Mouse (Mus musculus): ENCODE measurements around the gene Uqcc1. TPM values are rescaled to one million over a fixed set of nuclear protein-coding genes. Genes with fewer than 3 reads are reported as not detected.
A peak's percentile ranks its signal among the peaks of the same experiment; 100 is the strongest.

The Uqcc1 gene
- total and polyA plus RNA-seq, 3 experiments = 35.3 to 55.2 (median 49.8) TPM

- Histone ChIP-seq H3K27ac (ENCODE audit: insufficient read depth, low read depth) (peak within 1 kb of the TSS; percentile 47), H3K4me3 (replicated peaks in 1 of 3; ENCODE audit: low read depth in 2 of 3, low read length in 2 of 3, poor library complexity in 1 of 3) (peak within 1 kb of the TSS; percentile 79 to 95 (median 92)), H3K36me3 (replicated peaks in 1 of 2; ENCODE audit: control insufficient read depth in 1 of 2, insufficient read depth in 1 of 2, low read length in 1 of 2) (peaks cover 22 to 27% of the 10 kb centered on the region in 2 experiments), H3K4me2 (ENCODE audit: insufficient read depth, low read depth, poor library complexity, severe bottlenecking) (peak within 1 kb of the TSS; percentile 92), H3K27me3 (replicated peaks) (no peaks in the 10 kb centered on the region), H3K79me2 (replicated peaks; ENCODE audit: control insufficient read depth, extremely low read depth, insufficient read depth, poor library complexity, severe bottlenecking) (peaks cover 31% of the 10 kb centered on the region), H3K4me1 (ENCODE audit: control insufficient read depth in 1 of 2, insufficient read depth in 2 of 2) (peaks cover 4 to 32% of the 10 kb centered on the region in 2 experiments; a peak in 3 of 4 replicates), H3K9ac (ENCODE audit: insufficient read depth, low read depth) (peak within 1 kb of the TSS; percentile 95), H3K9me3 (replicated peaks; ENCODE audit: low read length) (no peaks in the 10 kb centered on the region)
- DNase-seq (ENCODE audit: extremely low read depth) = peak; percentile 94
- dilution Hi-C loops (cut with MboI; ENCODE audit: extremely low pct_ligation_motif_present, extremely low pct_unique_long_range_greater_than_20kb, low sequenced_read_pairs) = no loop called here
- peak; percentile 86 for TF ChIP-seq MYC (IDR thresholded peaks at IDR 0.05; ENCODE audit: low read depth, low read length)
- no peak; the same call in 1 of the 2 replicates for TF ChIP-seq MAX (IDR thresholded peaks at IDR 0.05; ENCODE audit: low read length)
- TF ChIP-seq PAX5 (IDR thresholded peaks at IDR 0.05; ENCODE audit: low read length) = no peak
- no peak for TF ChIP-seq USF1 (IDR thresholded peaks at IDR 0.05; ENCODE audit: low read depth, low read length)
- TF ChIP-seq MEF2A (IDR thresholded peaks at IDR 0.05; ENCODE audit: borderline replicate concordance, low read depth, low read length) = peak; percentile 37; the same call in 1 of the 2 replicates
- TF ChIP-seq JUND (conservative IDR thresholded peaks at IDR 0.05; ENCODE audit: low read depth, low read length) = no peak
- peak; percentile 93 for TF ChIP-seq NELFE (IDR thresholded peaks at IDR 0.05; ENCODE audit: low read depth, low read length)
- peak; percentile 68 for TF ChIP-seq IRF4 (IDR thresholded peaks at IDR 0.05; ENCODE audit: low read depth, low read length)
- TF ChIP-seq ZKSCAN1 (IDR thresholded peaks at IDR 0.05; ENCODE audit: borderline replicate concordance, low read depth, low read length) = no peak
- TF ChIP-seq ZMIZ1 (IDR thresholded peaks at IDR 0.05; ENCODE audit: low read depth, low read length) = peak; percentile 95
- no peak for TF ChIP-seq CHD2 (IDR thresholded peaks at IDR 0.05; ENCODE audit: low read length)
- TF ChIP-seq E2F4 (IDR thresholded peaks at IDR 0.05; ENCODE audit: insufficient replicate concordance, low read depth, low read length) = 0 out of 2 replicates have a peak, but pooled peaks have one; percentile 61
- TF ChIP-seq NRF1 (IDR thresholded peaks at IDR 0.05; ENCODE audit: low read depth, low read length) = peak; percentile 71
- no peak for TF ChIP-seq JUN (IDR thresholded peaks at IDR 0.05; ENCODE audit: insufficient read depth, low read depth, low read length)
- TF ChIP-seq POLR2A (IDR thresholded peaks at IDR 0.05; ENCODE audit: low read depth, low read length) = peak; percentile 91
- TF ChIP-seq RCOR1 (conservative IDR thresholded peaks at IDR 0.05; ENCODE audit: low read depth, low read length) = 0 out of 2 replicates have a peak, but pooled peaks have one; percentile 24
- TF ChIP-seq SIN3A (IDR thresholded peaks at IDR 0.05; ENCODE audit: low read length) = peak; percentile 97
- TF ChIP-seq POLR2AphosphoS2 (IDR thresholded peaks at IDR 0.05; ENCODE audit: low read depth, low read length) = peak; percentile 73
- TF ChIP-seq MAZ (IDR thresholded peaks at IDR 0.05; ENCODE audit: low read depth, low read length) = peak; percentile 86
- no peak for TF ChIP-seq SMC3 (IDR thresholded peaks at IDR 0.05; ENCODE audit: low read depth, low read length)
- no peak for TF ChIP-seq CTCF (conservative IDR thresholded peaks at IDR 0.05 in 1 of 2, IDR thresholded peaks at IDR 0.05 in 1 of 2; ENCODE audit: low read depth in 2 of 2, low read length in 2 of 2)
- TF ChIP-seq GABPA (IDR thresholded peaks at IDR 0.05; ENCODE audit: insufficient replicate concordance, low read depth, low read length) = no peak; the same call in 1 of the 2 replicates
- TF ChIP-seq MAFK (IDR thresholded peaks at IDR 0.05; ENCODE audit: insufficient replicate concordance, low read length) = no peak
- no peak for TF ChIP-seq UBTF (IDR thresholded peaks at IDR 0.05; ENCODE audit: low read depth, low read length)
- TF ChIP-seq HCFC1 (IDR thresholded peaks at IDR 0.05; ENCODE audit: low read depth, low read length) = peak; percentile 88
- peak; percentile 98 for TF ChIP-seq BHLHE40 (IDR thresholded peaks at IDR 0.05; ENCODE audit: low read depth, low read length)
- no peak for TF ChIP-seq ZC3H11A (IDR thresholded peaks at IDR 0.05; ENCODE audit: low read depth, low read length)
- no peak for TF ChIP-seq USF2 (conservative IDR thresholded peaks at IDR 0.05; ENCODE audit: low read depth, low read length)
- TF ChIP-seq TBP (conservative IDR thresholded peaks at IDR 0.05; ENCODE audit: low read depth, low read length) = peak; percentile 43; the same call in 1 of the 2 replicates
- TF ChIP-seq TCF12 (IDR thresholded peaks at IDR 0.05; ENCODE audit: low read depth, low read length) = peak; percentile 83
- peak; percentile 94 for TF ChIP-seq MXI1 (IDR thresholded peaks at IDR 0.05; ENCODE audit: low read depth, low read length)
- peak; percentile 60 for TF ChIP-seq CHD1 (IDR thresholded peaks at IDR 0.05; ENCODE audit: low read depth, low read length)
- peak; percentile 97 for TF ChIP-seq ELF1 (IDR thresholded peaks at IDR 0.05; ENCODE audit: low read depth, low read length)
- peak; percentile 79; the same call in 1 of the 2 replicates for TF ChIP-seq KAT2A (IDR thresholded peaks at IDR 0.05; ENCODE audit: insufficient replicate concordance, low read length)
- peak; percentile 50; the same call in 1 of the 2 replicates for TF ChIP-seq ETS1 (conservative IDR thresholded peaks at IDR 0.05; ENCODE audit: low read depth, low read length)
- no peak for TF ChIP-seq ZNF384 (IDR thresholded peaks at IDR 0.05; ENCODE audit: low read depth, low read length)
- TF ChIP-seq EP300 (IDR thresholded peaks at IDR 0.05; ENCODE audit: low read length) = no peak
- TF ChIP-seq RAD21 (IDR thresholded peaks at IDR 0.05; ENCODE audit: low read depth, low read length) = no peak
- in situ Hi-C loops (cut with MboI; ENCODE audit: low pct_ligation_motif_present, low pct_unique_long_range_greater_than_20kb, low sequenced_read_pairs) = loop anchor here (25.0 kb wide), 1 partner anchor 310 kb away; the partner anchor contains the start of genes Gm28036, Nfs1 and Romo1
These were observed 103.3 kb downstream of the Uqcc1 start, which contains the start of gene Eif6 for GRCm38 (mm10) chr2:155826630-155827424. Gene Eif6 (minus strand): TSS chr2:155826925.

Data from CH12.LX (cell line).